Mouse (Mus musculus): ENCODE data around the gene Agfg1.
"Not testable (repeated sequence)": the region's sequence is repeated elsewhere in the genome, so short reads cannot be mapped to it uniquely, and the experiment has no call there.

The Agfg1 gene

GRCm38 (mm10) chr1:82913025-82913424 lies 73.7 kb downstream of the Agfg1 start, which contains the start of gene A030005L19Rik:
Gene A030005L19Rik, plus strand, starts transcription at chr1:82913325.
- no peak for DNase-seq

DNA sequence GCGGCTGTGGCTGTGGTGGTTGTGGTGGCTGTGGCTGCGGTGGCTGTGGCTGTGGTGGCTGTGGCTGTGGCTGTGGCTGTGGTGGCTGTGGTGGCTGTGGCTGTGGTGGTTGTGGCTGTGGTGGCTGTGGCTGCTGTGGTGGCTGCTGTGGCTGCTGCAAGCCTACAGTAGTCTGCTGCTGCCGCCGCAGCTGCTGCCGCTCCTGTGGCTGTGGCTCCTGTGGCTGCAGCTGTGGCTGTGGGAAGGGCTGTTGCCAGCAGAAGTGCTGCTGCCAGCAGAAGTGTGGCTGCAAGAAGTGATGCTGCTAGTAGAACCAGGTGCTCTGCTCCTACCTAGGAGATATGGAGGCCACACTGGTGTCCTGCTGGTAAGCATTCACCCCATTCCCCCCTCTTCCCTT lies 74.2 kb downstream of the Agfg1 start:
- not testable (repeated sequence) for DNase-seq

- no peak for DNase-seq
Observed at GRCm38 (mm10) chr1:82924650-82925049, 85.4 kb downstream of the Agfg1 start, which contains the start of gene A030014E15Rik. Gene A030014E15Rik, plus strand, starts transcription at chr1:82924917.

- DNase-seq = not testable (repeated sequence)
Observed at GRCm38 (mm10) chr1:82930558-82930957, 91.3 kb downstream of the Agfg1 start.

- DNase-seq = not testable (repeated sequence)
Observed at GRCm38 (mm10) chr1:82931326-82931725, 92.0 kb downstream of the Agfg1 start, which contains the start of gene Gm6217. Gene Gm6217, minus strand, starts transcription at chr1:82931399.

GRCm38 (mm10) chr1:82938666-82939065 lies 99.4 kb downstream of the Agfg1 start:
- no peak for DNase-seq

GRCm38 (mm10) chr1:82942505-82942904 lies 103.2 kb downstream of the Agfg1 start:
- DNase-seq = not testable (repeated sequence)

DNA sequence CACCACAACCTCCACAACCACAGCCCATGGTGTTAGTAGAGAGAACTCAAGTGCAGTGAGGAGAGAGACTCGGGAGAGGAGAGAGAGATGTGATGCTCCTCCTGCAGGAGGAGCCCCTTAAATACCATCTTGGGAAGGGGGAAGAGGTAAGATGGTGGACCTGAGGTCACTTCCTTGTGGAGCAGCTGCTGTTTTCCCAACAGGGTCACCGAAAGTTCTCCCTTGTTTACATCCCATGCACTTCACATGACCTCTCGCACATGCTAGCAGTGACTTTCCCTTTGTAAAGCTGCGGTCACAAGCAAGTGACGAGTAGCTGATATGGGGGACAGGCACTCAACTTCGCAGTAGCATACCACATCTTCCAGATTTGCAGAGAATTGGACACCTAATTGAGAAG lies 104.0 kb downstream of the Agfg1 start, which contains the start of gene A030003K21Rik:
Gene A030003K21Rik (minus strand): TSS at position 94 of the 400 bp plus-strand sequence.
- DNase-seq = not testable (repeated sequence)

DNA sequence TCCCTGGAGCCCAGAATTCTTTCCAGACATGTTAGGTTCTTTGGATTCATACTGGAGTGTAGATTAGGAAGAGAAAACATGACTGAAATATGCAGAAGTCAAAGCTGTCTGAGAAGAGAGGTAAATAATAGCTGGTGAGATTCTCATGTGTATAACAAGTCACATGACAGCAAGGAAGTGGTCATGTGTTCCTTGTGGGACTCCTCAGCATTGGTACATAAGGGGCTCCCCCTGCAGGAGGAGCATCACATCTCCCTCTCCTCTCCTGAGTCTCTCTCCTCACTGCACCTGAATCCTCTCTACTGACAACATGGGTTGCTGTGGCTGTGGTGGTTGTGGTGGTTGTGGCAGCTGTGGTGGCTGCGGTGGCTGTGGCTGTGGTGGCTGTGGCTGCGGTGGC lies 106.7 kb downstream of the Agfg1 start:
- not testable (repeated sequence) for DNase-seq

DNA sequence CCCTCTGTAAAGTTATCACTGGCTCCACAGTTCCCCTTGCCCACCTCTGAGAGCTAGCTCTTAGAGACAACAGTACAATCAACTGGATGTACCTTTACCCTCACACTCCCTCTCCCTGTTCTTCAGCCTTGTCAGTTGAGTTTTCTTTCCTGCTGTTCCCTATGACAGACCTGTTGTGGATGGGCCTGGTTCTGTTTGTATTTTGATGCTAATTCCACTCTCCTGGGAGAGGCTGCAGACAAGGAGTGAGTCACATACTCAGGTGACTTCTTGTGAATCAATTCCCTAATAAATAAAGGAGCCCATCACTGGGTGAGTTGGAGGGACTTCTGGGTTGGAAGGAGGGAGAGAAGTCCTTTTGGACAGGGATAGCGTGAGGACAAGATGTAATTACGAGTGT lies 109.3 kb downstream of the Agfg1 start:
- no peak for DNase-seq

Data from right cerebral cortex, adult 18-20 months (tissue).